Mouse (Mus musculus) lung, postnatal 0 days (tissue): Measurements from ENCODE around the gene Ust. TPM values are rescaled to one million over a fixed set of nuclear protein-coding genes. Genes with fewer than 3 reads are reported as not detected.

ENCODE experiments used
- ATAC-seq: fragments of 200-750 bp; cut with Nextera tagmentation; 2 replicates; pipeline ENCODE4 v1.8.0; 2017; ENCODE audit warnings: moderate library complexity
- DNase-seq: peaks from one replicate; pipeline ENCODE4 v3.0.0-alpha.2; 2016; ENCODE audit warnings: low spot score
- H3K27ac ChIP-seq: fragments of 300-500 bp; sonication (generic); 2 replicates; pipeline ENCODE4 v1.5.1; 2014; ENCODE audit warnings: antibody characterized with exemption, mild to moderate bottlenecking, low read length, mixed read lengths
- H3K27me3 ChIP-seq: fragments of 300-500 bp; sonication (generic); replicated peaks from 2 replicates; pipeline ENCODE4 v1.6.1; 2014; ENCODE audit warnings: low read length, mixed read lengths; ENCODE audit not compliant: insufficient read depth
- H3K36me3 ChIP-seq: fragments of 300-500 bp; sonication (generic); 2 replicates; pipeline ENCODE4 v1.6.1; 2014; ENCODE audit warnings: low read length, mixed read lengths; ENCODE audit not compliant: insufficient read depth
- H3K4me1 ChIP-seq: fragments of 300-500 bp; sonication (generic); 2 replicates; pipeline ENCODE4 v1.6.1; 2014; ENCODE audit warnings: antibody characterized with exemption, low read depth, low read length, mixed read lengths; ENCODE audit not compliant: insufficient read depth
- H3K4me2 ChIP-seq: fragments of 300-500 bp; sonication (generic); replicated peaks from 2 replicates; pipeline ENCODE4 v1.6.1; 2014; ENCODE audit warnings: low read depth, mild to moderate bottlenecking, low read length, moderate library complexity, mixed read lengths
- H3K4me3 ChIP-seq: fragments of 300-500 bp; sonication (generic); 2 replicates; pipeline ENCODE4 v1.5.1; 2014; ENCODE audit warnings: low read depth, low read length
- H3K9ac ChIP-seq: fragments of 300-500 bp; sonication (generic); replicated peaks from 2 replicates; pipeline ENCODE4 v1.6.1; 2014; ENCODE audit warnings: low read depth, mild to moderate bottlenecking
- H3K9me3 ChIP-seq: fragments of 300-500 bp; sonication (generic); 2 replicates; pipeline ENCODE4 v1.6.1; 2016; ENCODE audit warnings: low read length, mixed read lengths
- CTCF ChIP-seq: IDR thresholded peaks from 2 replicates; pipeline ENCODE4 v1.5.1; 2016; ENCODE audit warnings: antibody characterized with exemption, mild to moderate bottlenecking
- EP300 ChIP-seq: IDR thresholded peaks from 2 replicates; pipeline ENCODE4 v1.6.1; 2016; ENCODE audit warnings: antibody characterized with exemption, mild to moderate bottlenecking, control low read depth
- WGBS: fragments of 180-500 bp; shearing (Covaris S2); extraction: QIAGEN DNeasy Blood & Tissue Kit; methylation state at CpG from one replicate; pipeline ENCODE4 v1.1.7; 2014; 5-methylcytosine and 5-hydroxymethylcytosine counted together
- polyA plus RNA-seq: library from polyadenylated mRNA; unstranded; fragments of >200 nt; fragmentation: Nextera tagmentation; extraction: Ambion mirVana; gene quantifications from 2 replicates; pipeline ENCODE4 v1.2.1, GENCODE M21; 2015

The Ust gene
- polyA plus RNA-seq, 1 experiment from 2014 or later = 6.3 TPM

- Histone ChIP-seq H3K9ac (no peak overlapping the region), H3K27me3 (no peaks in the 10 kb centered on the region), H3K4me1 (no peaks in the 10 kb centered on the region; the same call in 1 of the 2 replicates), H3K4me3 (no peak overlapping the region), H3K27ac (no peak overlapping the region), H3K4me2 (no peak overlapping the region), H3K36me3 (no peaks in the 10 kb centered on the region), H3K9me3 (no peaks in the 10 kb centered on the region)
- TF ChIP-seq CTCF (no peak), EP300 (no peak)
- peak; percentile 61 for DNase-seq
- ATAC-seq = peak; percentile 62
- 56% methylated on average over 8 of the region's 8 CpGs for WGBS
Observed at GRCm38 (mm10) chr10:8233148-8233901, 285.3 kb downstream of the Ust start.

GRCm38 (mm10) chr10:8232535-8232934 lies 286.1 kb downstream of the Ust start:
- Histone ChIP-seq H3K4me3 (no peak overlapping the region), H3K27me3 (no peaks in the 10 kb centered on the region), H3K4me2 (no peak overlapping the region), H3K9me3 (no peaks in the 10 kb centered on the region), H3K27ac (no peak overlapping the region), H3K9ac (no peak overlapping the region), H3K36me3 (no peaks in the 10 kb centered on the region), H3K4me1 (no peaks in the 10 kb centered on the region; the same call in 1 of the 2 replicates)
- DNase-seq (peak; percentile 52), ATAC-seq (peak; percentile 39; the same call in 1 of the 2 replicates)
- TF ChIP-seq CTCF = no peak
- TF ChIP-seq EP300 = no peak
- WGBS = 66% methylated on average over 6 of the region's 6 CpGs

DNA sequence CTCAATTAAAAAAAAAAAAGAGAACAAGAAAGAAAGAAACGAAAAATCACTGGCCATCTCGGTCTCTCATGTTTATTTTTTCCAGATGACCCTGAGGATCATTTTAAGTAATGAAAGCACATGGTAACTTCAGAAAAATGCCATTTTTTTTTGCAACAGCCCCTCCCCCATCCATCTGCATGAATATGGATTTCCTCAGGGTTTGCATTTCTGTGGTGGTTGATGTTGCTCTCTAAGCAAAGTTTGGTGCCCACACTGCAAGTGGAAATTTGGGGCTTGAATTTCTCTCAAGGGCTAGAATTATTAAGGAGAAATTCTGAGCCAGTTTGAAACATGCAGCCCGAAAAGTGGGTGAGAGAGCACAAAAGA lies 290.3 kb downstream of the Ust start:
- ATAC-seq (no peak), DNase-seq (no peak)
- Histone ChIP-seq H3K4me1 (no peaks in the 10 kb centered on the region; the same call in 1 of the 2 replicates), H3K4me3 (no peak overlapping the region), H3K4me2 (no peak overlapping the region), H3K27ac (no peak overlapping the region), H3K9ac (no peak overlapping the region), H3K27me3 (no peaks in the 10 kb centered on the region), H3K36me3 (no peaks in the 10 kb centered on the region), H3K9me3 (no peaks in the 10 kb centered on the region)
- 36% methylated on average over 3 of the region's 3 CpGs for WGBS
- no peak for TF ChIP-seq EP300
- no peak for TF ChIP-seq CTCF

GRCm38 (mm10) chr10:8227705-8228374 lies 290.8 kb downstream of the Ust start:
- H3K27me3 ChIP-seq = no peaks in the 10 kb centered on the region
- H3K4me2 ChIP-seq = no peak overlapping the region
- H3K27ac ChIP-seq = no peak overlapping the region
- no peaks in the 10 kb centered on the region for H3K36me3 ChIP-seq
- peak; percentile 50 for ATAC-seq
- H3K4me1 ChIP-seq = no peaks in the 10 kb centered on the region; the same call in 1 of the 2 replicates
- no peak for DNase-seq
- 41% methylated on average over 5 of the region's 5 CpGs for WGBS
- no peak for TF ChIP-seq EP300
- no peak for TF ChIP-seq CTCF
- H3K4me3 ChIP-seq = no peak overlapping the region
- no peaks in the 10 kb centered on the region for H3K9me3 ChIP-seq
- H3K9ac ChIP-seq = no peak overlapping the region

GRCm38 (mm10) chr10:8226650-8227049 lies 292.0 kb downstream of the Ust start:
- no peak overlapping the region for H3K9ac ChIP-seq
- no peak overlapping the region for H3K4me3 ChIP-seq
- ATAC-seq = no peak
- no peaks in the 10 kb centered on the region for H3K36me3 ChIP-seq
- H3K27ac ChIP-seq = no peak overlapping the region
- 75% methylated on average over 3 of the region's 3 CpGs for WGBS
- DNase-seq = no peak
- H3K4me1 ChIP-seq = no peaks in the 10 kb centered on the region; the same call in 1 of the 2 replicates
- H3K27me3 ChIP-seq = no peaks in the 10 kb centered on the region
- TF ChIP-seq CTCF = no peak
- no peak for TF ChIP-seq EP300
- no peak overlapping the region for H3K4me2 ChIP-seq
- H3K9me3 ChIP-seq = no peaks in the 10 kb centered on the region

GRCm38 (mm10) chr10:8224641-8225040 lies 294.0 kb downstream of the Ust start:
- WGBS = 40% methylated on average over 2 of the region's 2 CpGs
- H3K4me2 ChIP-seq = no peak overlapping the region
- no peak overlapping the region for H3K4me3 ChIP-seq
- DNase-seq (no peak), ATAC-seq (no peak)
- no peaks in the 10 kb centered on the region for H3K36me3 ChIP-seq
- H3K9me3 ChIP-seq = no peaks in the 10 kb centered on the region
- H3K27ac ChIP-seq = no peak overlapping the region
- H3K4me1 ChIP-seq = no peaks in the 10 kb centered on the region; the same call in 1 of the 2 replicates
- no peak for TF ChIP-seq EP300
- no peak for TF ChIP-seq CTCF
- no peak overlapping the region for H3K9ac ChIP-seq
- no peaks in the 10 kb centered on the region for H3K27me3 ChIP-seq
